Mouse (Mus musculus): ENCODE data around the gene Adprh. TPM values are rescaled to one million over a fixed set of nuclear protein-coding genes. Genes with fewer than 3 reads are reported as not detected.

Adprh gene
- 95.5 and 106 TPM in 2 replicates for polyA plus RNA-seq (2014; fragmentation: Nextera tagmentation; extraction: Ambion mirVana)

- Histone ChIP-seq H3K27me3 (replicated peaks; ENCODE audit: control insufficient read depth, insufficient read depth, low read length) (no peaks in the 10 kb centered on the region), H3K27ac (replicated peaks; ENCODE audit: low read depth, low read length) (peak within 1 kb of the TSS; percentile 95), H3K9ac (ENCODE audit: low read depth, low read length) (peak within 1 kb of the TSS; percentile 96), H3K36me3 (ENCODE audit: control insufficient read depth, insufficient read depth, low read length) (peaks cover 29% of the 10 kb centered on the region), H3K4me1 (ENCODE audit: control insufficient read depth, insufficient read depth, low read length) (peaks cover 9% of the 10 kb centered on the region; the same call in 1 of the 2 replicates), H3K9me3 (ENCODE audit: control insufficient read depth, low read length) (no peaks in the 10 kb centered on the region), H3K4me3 (ENCODE audit: low read depth, low read length) (peak within 1 kb of the TSS; percentile 77), H3K4me2 (ENCODE audit: low read depth, low read length) (peak within 1 kb of the TSS; percentile 73)
- WGBS = 0% methylated on average over 43 of the region's 61 CpGs
- DNase-seq (ENCODE audit: low spot score) (peak; percentile 96), ATAC-seq (ENCODE audit: low read depth) (peak; percentile 98)
Measured at GRCm38 (mm10) chr16:38452442-38453202, at the start of gene Adprh. Gene Adprh (minus strand): TSS chr16:38452703.

- Histone ChIP-seq H3K4me1 (ENCODE audit: control insufficient read depth, insufficient read depth, low read length) (no peaks in the 10 kb centered on the region), H3K27me3 (replicated peaks; ENCODE audit: control insufficient read depth, insufficient read depth, low read length) (no peaks in the 10 kb centered on the region), H3K4me3 (ENCODE audit: low read depth, low read length) (no peak overlapping the region), H3K9me3 (ENCODE audit: control insufficient read depth, low read length) (no peaks in the 10 kb centered on the region), H3K9ac (ENCODE audit: low read depth, low read length) (no peak overlapping the region), H3K4me2 (ENCODE audit: low read depth, low read length) (no peak overlapping the region), H3K36me3 (ENCODE audit: control insufficient read depth, insufficient read depth, low read length) (peaks cover 44% of the 10 kb centered on the region), H3K27ac (replicated peaks; ENCODE audit: low read depth, low read length) (no peak overlapping the region)
- ATAC-seq (ENCODE audit: low read depth) = no peak
- no peak for DNase-seq (ENCODE audit: low spot score)
- WGBS = 76% methylated on average over 7 of the region's 7 CpGs
Measured at GRCm38 (mm10) chr16:38496604-38497140, 44.2 kb upstream of the Adprh start.

GRCm38 (mm10) chr16:38493890-38494289 is 41.4 kb upstream of the Adprh start:
- no peak for ATAC-seq (ENCODE audit: low read depth)

GRCm38 (mm10) chr16:38492551-38492950 is 40.0 kb upstream of the Adprh start:
- H3K27ac ChIP-seq (replicated peaks; ENCODE audit: low read depth, low read length) = no peak overlapping the region
- H3K27me3 ChIP-seq (replicated peaks; ENCODE audit: control insufficient read depth, insufficient read depth, low read length) = no peaks in the 10 kb centered on the region
- H3K36me3 ChIP-seq (ENCODE audit: control insufficient read depth, insufficient read depth, low read length) = peaks cover 13% of the 10 kb centered on the region; the same call in 1 of the 2 replicates
- DNase-seq (ENCODE audit: low spot score) = no peak
- no peak overlapping the region for H3K4me3 ChIP-seq (ENCODE audit: low read depth, low read length)
- H3K9me3 ChIP-seq (ENCODE audit: control insufficient read depth, low read length) = no peaks in the 10 kb centered on the region
- H3K4me1 ChIP-seq (ENCODE audit: control insufficient read depth, insufficient read depth, low read length) = no peaks in the 10 kb centered on the region
- no peak overlapping the region for H3K4me2 ChIP-seq (ENCODE audit: low read depth, low read length)
- WGBS = 83% methylated on average over 3 of the region's 3 CpGs
- no peak for ATAC-seq (ENCODE audit: low read depth)
- no peak overlapping the region for H3K9ac ChIP-seq (ENCODE audit: low read depth, low read length)

More at GRCm38 (mm10) chr16:38493890-38494289, 41.4 kb upstream of the Adprh start:
- Histone ChIP-seq H3K4me2 (ENCODE audit: low read depth, low read length) (no peak overlapping the region), H3K4me1 (ENCODE audit: control insufficient read depth, insufficient read depth, low read length) (no peaks in the 10 kb centered on the region), H3K36me3 (ENCODE audit: control insufficient read depth, insufficient read depth, low read length) (peaks cover 26% of the 10 kb centered on the region; the same call in 1 of the 2 replicates), H3K27me3 (replicated peaks; ENCODE audit: control insufficient read depth, insufficient read depth, low read length) (no peaks in the 10 kb centered on the region), H3K4me3 (ENCODE audit: low read depth, low read length) (no peak overlapping the region), H3K9ac (ENCODE audit: low read depth, low read length) (no peak overlapping the region), H3K27ac (replicated peaks; ENCODE audit: low read depth, low read length) (no peak overlapping the region), H3K9me3 (ENCODE audit: control insufficient read depth, low read length) (no peaks in the 10 kb centered on the region)
- DNase-seq (ENCODE audit: low spot score) = peak; percentile 40
- 82% methylated on average over 10 of the region's 10 CpGs for WGBS

GRCm38 (mm10) chr16:38483582-38484309 is 31.2 kb upstream of the Adprh start:
- H3K9me3 ChIP-seq (ENCODE audit: control insufficient read depth, low read length) = no peaks in the 10 kb centered on the region
- peak overlapping the region; percentile 55 for H3K4me2 ChIP-seq (ENCODE audit: low read depth, low read length)
- H3K27ac ChIP-seq (replicated peaks; ENCODE audit: low read depth, low read length) = no peak overlapping the region
- peaks cover 19% of the 10 kb centered on the region for H3K27me3 ChIP-seq (replicated peaks; ENCODE audit: control insufficient read depth, insufficient read depth, low read length)
- ATAC-seq (ENCODE audit: low read depth) (no peak), DNase-seq (ENCODE audit: low spot score) (no peak)
- peak overlapping the region; percentile 32 for H3K4me3 ChIP-seq (ENCODE audit: low read depth, low read length)
- peak overlapping the region; percentile 48 for H3K9ac ChIP-seq (ENCODE audit: low read depth, low read length)
- H3K36me3 ChIP-seq (ENCODE audit: control insufficient read depth, insufficient read depth, low read length) = no peaks in the 10 kb centered on the region
- 43% methylated on average over 31 of the region's 42 CpGs for WGBS
- peaks cover 7% of the 10 kb centered on the region; the same call in 1 of the 2 replicates for H3K4me1 ChIP-seq (ENCODE audit: control insufficient read depth, insufficient read depth, low read length)

- 22% methylated on average over 30 of the region's 32 CpGs for WGBS
- Histone ChIP-seq H3K4me1 (ENCODE audit: control insufficient read depth, insufficient read depth, low read length) (peaks cover 7% of the 10 kb centered on the region; the same call in 1 of the 2 replicates), H3K4me2 (ENCODE audit: low read depth, low read length) (peak overlapping the region; percentile 55), H3K36me3 (ENCODE audit: control insufficient read depth, insufficient read depth, low read length) (no peaks in the 10 kb centered on the region), H3K4me3 (ENCODE audit: low read depth, low read length) (peak overlapping the region; percentile 32), H3K27me3 (replicated peaks; ENCODE audit: control insufficient read depth, insufficient read depth, low read length) (peaks cover 19% of the 10 kb centered on the region), H3K9ac (ENCODE audit: low read depth, low read length) (peak overlapping the region; percentile 48), H3K27ac (replicated peaks; ENCODE audit: low read depth, low read length) (no peak overlapping the region), H3K9me3 (ENCODE audit: control insufficient read depth, low read length) (no peaks in the 10 kb centered on the region)
- DNase-seq (ENCODE audit: low spot score) (peak; percentile 34), ATAC-seq (ENCODE audit: low read depth) (no peak)
Measured at GRCm38 (mm10) chr16:38482780-38483562, 30.5 kb upstream of the Adprh start.

GRCm38 (mm10) chr16:38481327-38481726 is 28.8 kb upstream of the Adprh start:
- H3K4me2 ChIP-seq (ENCODE audit: low read depth, low read length) = no peak overlapping the region
- 81% methylated on average over 4 of the region's 4 CpGs for WGBS
- H3K9me3 ChIP-seq (ENCODE audit: control insufficient read depth, low read length) = no peaks in the 10 kb centered on the region
- H3K27me3 ChIP-seq (replicated peaks; ENCODE audit: control insufficient read depth, insufficient read depth, low read length) = peaks cover 19% of the 10 kb centered on the region
- H3K4me3 ChIP-seq (ENCODE audit: low read depth, low read length) = no peak overlapping the region
- DNase-seq (ENCODE audit: low spot score) (no peak), ATAC-seq (ENCODE audit: low read depth) (no peak)
- no peak overlapping the region for H3K27ac ChIP-seq (replicated peaks; ENCODE audit: low read depth, low read length)
- no peaks in the 10 kb centered on the region for H3K36me3 ChIP-seq (ENCODE audit: control insufficient read depth, insufficient read depth, low read length)
- H3K4me1 ChIP-seq (ENCODE audit: control insufficient read depth, insufficient read depth, low read length) = peaks cover 15% of the 10 kb centered on the region; the same call in 1 of the 2 replicates
- H3K9ac ChIP-seq (ENCODE audit: low read depth, low read length) = no peak overlapping the region

GRCm38 (mm10) chr16:38478296-38478695 is 25.8 kb upstream of the Adprh start:
- H3K27ac ChIP-seq (replicated peaks; ENCODE audit: low read depth, low read length) = no peak overlapping the region
- 91% methylated on average over 3 of the region's 3 CpGs for WGBS
- DNase-seq (ENCODE audit: low spot score) = no peak

More at GRCm38 (mm10) chr16:38478296-38478695, 25.8 kb upstream of the Adprh start:
- peaks cover 8% of the 10 kb centered on the region for H3K27me3 ChIP-seq (replicated peaks; ENCODE audit: control insufficient read depth, insufficient read depth, low read length)
- H3K4me2 ChIP-seq (ENCODE audit: low read depth, low read length) = no peak overlapping the region
- no peak for ATAC-seq (ENCODE audit: low read depth)
- H3K9me3 ChIP-seq (ENCODE audit: control insufficient read depth, low read length) = no peaks in the 10 kb centered on the region
- H3K9ac ChIP-seq (ENCODE audit: low read depth, low read length) = no peak overlapping the region
- H3K4me3 ChIP-seq (ENCODE audit: low read depth, low read length) = no peak overlapping the region
- peaks cover 14% of the 10 kb centered on the region; the same call in 1 of the 2 replicates for H3K4me1 ChIP-seq (ENCODE audit: control insufficient read depth, insufficient read depth, low read length)
- H3K36me3 ChIP-seq (ENCODE audit: control insufficient read depth, insufficient read depth, low read length) = no peaks in the 10 kb centered on the region

Data from embryonic facial prominence, embryonic 14.5 days (tissue).